Mouse (Mus musculus): ENCODE measurements around the gene Ddhd1. TPM values are rescaled to one million over a fixed set of nuclear protein-coding genes. Genes with fewer than 3 reads are reported as not detected.
A peak's percentile ranks its signal among the peaks of the same experiment; 100 is the strongest.

Gene Ddhd1
- polyA plus RNA-seq, 1 experiment, result 18.2 TPM

- Histone ChIP-seq H3K27ac (ENCODE audit: insufficient read depth, low read depth, low read length) (no peak overlapping the region), H3K4me3 (ENCODE audit: insufficient read depth, low read length) (no peak overlapping the region), H3K4me1 (ENCODE audit: control insufficient read depth, insufficient read depth, low read length) (0 out of 2 replicates have a peak, but pooled peaks cover under 1% of the 10 kb centered on the region)
- TF ChIP-seq POLR2A (IDR thresholded peaks at IDR 0.05; ENCODE audit: borderline replicate concordance, low read depth, low read length), result no peak
- no peak for TF ChIP-seq CTCF (IDR thresholded peaks at IDR 0.05; ENCODE audit: low read depth, low read length)
These were observed 98.9 kb downstream of the Ddhd1 start for GRCm38 (mm10) chr14:45559018-45559417.

- Histone ChIP-seq H3K27ac (ENCODE audit: insufficient read depth, low read depth, low read length) (no peak overlapping the region), H3K4me1 (ENCODE audit: control insufficient read depth, insufficient read depth, low read length) (peaks cover 13% of the 10 kb centered on the region), H3K4me3 (ENCODE audit: insufficient read depth, low read length) (no peak overlapping the region)
- TF ChIP-seq POLR2A (IDR thresholded peaks at IDR 0.05; ENCODE audit: borderline replicate concordance, low read depth, low read length), result no peak
- TF ChIP-seq CTCF (IDR thresholded peaks at IDR 0.05; ENCODE audit: low read depth, low read length), result no peak
These were observed 103.6 kb downstream of the Ddhd1 start for GRCm38 (mm10) chr14:45554336-45554735.

- peaks cover 13% of the 10 kb centered on the region for H3K4me1 ChIP-seq (ENCODE audit: control insufficient read depth, insufficient read depth, low read length)
- H3K27ac ChIP-seq (ENCODE audit: insufficient read depth, low read depth, low read length), result no peak overlapping the region
- no peak for TF ChIP-seq POLR2A (IDR thresholded peaks at IDR 0.05; ENCODE audit: borderline replicate concordance, low read depth, low read length)
- no peak for TF ChIP-seq CTCF (IDR thresholded peaks at IDR 0.05; ENCODE audit: low read depth, low read length)
- no peak overlapping the region for H3K4me3 ChIP-seq (ENCODE audit: insufficient read depth, low read length)
These were observed 104.1 kb downstream of the Ddhd1 start for GRCm38 (mm10) chr14:45553854-45554253.

- TF ChIP-seq CTCF (IDR thresholded peaks at IDR 0.05; ENCODE audit: low read depth, low read length), result no peak
- no peak for TF ChIP-seq POLR2A (IDR thresholded peaks at IDR 0.05; ENCODE audit: borderline replicate concordance, low read depth, low read length)
- Histone ChIP-seq H3K4me1 (ENCODE audit: control insufficient read depth, insufficient read depth, low read length) (peaks cover 13% of the 10 kb centered on the region), H3K27ac (ENCODE audit: insufficient read depth, low read depth, low read length) (peak overlapping the region; percentile 33), H3K4me3 (ENCODE audit: insufficient read depth, low read length) (no peak overlapping the region)
These were observed 105.5 kb downstream of the Ddhd1 start for GRCm38 (mm10) chr14:45552431-45552830.

- TF ChIP-seq CTCF (IDR thresholded peaks at IDR 0.05; ENCODE audit: low read depth, low read length), result peak; percentile 59; the same call in 1 of the 2 replicates
- no peak for TF ChIP-seq POLR2A (IDR thresholded peaks at IDR 0.05; ENCODE audit: borderline replicate concordance, low read depth, low read length)
- Histone ChIP-seq H3K27ac (ENCODE audit: insufficient read depth, low read depth, low read length) (no peak overlapping the region), H3K4me1 (ENCODE audit: control insufficient read depth, insufficient read depth, low read length) (peaks cover 13% of the 10 kb centered on the region), H3K4me3 (ENCODE audit: insufficient read depth, low read length) (no peak overlapping the region)
These were observed 106.7 kb downstream of the Ddhd1 start for GRCm38 (mm10) chr14:45551121-45551768.

- peaks cover 13% of the 10 kb centered on the region for H3K4me1 ChIP-seq (ENCODE audit: control insufficient read depth, insufficient read depth, low read length)
- no peak overlapping the region for H3K4me3 ChIP-seq (ENCODE audit: insufficient read depth, low read length)
- TF ChIP-seq POLR2A (IDR thresholded peaks at IDR 0.05; ENCODE audit: borderline replicate concordance, low read depth, low read length) (no peak), CTCF (IDR thresholded peaks at IDR 0.05; ENCODE audit: low read depth, low read length) (no peak)
- H3K27ac ChIP-seq (ENCODE audit: insufficient read depth, low read depth, low read length), result no peak overlapping the region
These were observed 107.8 kb downstream of the Ddhd1 start for GRCm38 (mm10) chr14:45550010-45550647.

GRCm38 (mm10) chr14:45548118-45548517 is 109.8 kb downstream of the Ddhd1 start:
- peaks cover 9% of the 10 kb centered on the region for H3K4me1 ChIP-seq (ENCODE audit: control insufficient read depth, insufficient read depth, low read length)
- no peak overlapping the region for H3K4me3 ChIP-seq (ENCODE audit: insufficient read depth, low read length)
- TF ChIP-seq CTCF (IDR thresholded peaks at IDR 0.05; ENCODE audit: low read depth, low read length), result no peak
- TF ChIP-seq POLR2A (IDR thresholded peaks at IDR 0.05; ENCODE audit: borderline replicate concordance, low read depth, low read length), result no peak
- H3K27ac ChIP-seq (ENCODE audit: insufficient read depth, low read depth, low read length), result no peak overlapping the region

- no peak for TF ChIP-seq CTCF (IDR thresholded peaks at IDR 0.05; ENCODE audit: low read depth, low read length)
- TF ChIP-seq POLR2A (IDR thresholded peaks at IDR 0.05; ENCODE audit: borderline replicate concordance, low read depth, low read length), result no peak
- Histone ChIP-seq H3K4me3 (ENCODE audit: insufficient read depth, low read length) (no peak overlapping the region), H3K27ac (ENCODE audit: insufficient read depth, low read depth, low read length) (no peak overlapping the region), H3K4me1 (ENCODE audit: control insufficient read depth, insufficient read depth, low read length) (peaks cover 2% of the 10 kb centered on the region; the same call in 1 of the 2 replicates)
These were observed 113.0 kb downstream of the Ddhd1 start for GRCm38 (mm10) chr14:45544905-45545304.

GRCm38 (mm10) chr14:45544026-45544425 is 113.9 kb downstream of the Ddhd1 start:
- no peak overlapping the region for H3K4me3 ChIP-seq (ENCODE audit: insufficient read depth, low read length)
- TF ChIP-seq CTCF (IDR thresholded peaks at IDR 0.05; ENCODE audit: low read depth, low read length) (no peak), POLR2A (IDR thresholded peaks at IDR 0.05; ENCODE audit: borderline replicate concordance, low read depth, low read length) (no peak)
- peaks cover 2% of the 10 kb centered on the region; the same call in 1 of the 2 replicates for H3K4me1 ChIP-seq (ENCODE audit: control insufficient read depth, insufficient read depth, low read length)
- H3K27ac ChIP-seq (ENCODE audit: insufficient read depth, low read depth, low read length), result no peak overlapping the region

Measured in bone marrow macrophage, adult 2 months (primary cell).